Mouse (Mus musculus): ENCODE measurements around the gene Sox10. TPM values are rescaled to one million over a fixed set of nuclear protein-coding genes. Genes with fewer than 3 reads are reported as not detected.
A peak's percentile ranks its signal among the peaks of the same experiment; 100 is the strongest.

Sox10 gene
- polyA plus RNA-seq, 1 experiment from 2014 or later, result 2.8 TPM

DNA sequence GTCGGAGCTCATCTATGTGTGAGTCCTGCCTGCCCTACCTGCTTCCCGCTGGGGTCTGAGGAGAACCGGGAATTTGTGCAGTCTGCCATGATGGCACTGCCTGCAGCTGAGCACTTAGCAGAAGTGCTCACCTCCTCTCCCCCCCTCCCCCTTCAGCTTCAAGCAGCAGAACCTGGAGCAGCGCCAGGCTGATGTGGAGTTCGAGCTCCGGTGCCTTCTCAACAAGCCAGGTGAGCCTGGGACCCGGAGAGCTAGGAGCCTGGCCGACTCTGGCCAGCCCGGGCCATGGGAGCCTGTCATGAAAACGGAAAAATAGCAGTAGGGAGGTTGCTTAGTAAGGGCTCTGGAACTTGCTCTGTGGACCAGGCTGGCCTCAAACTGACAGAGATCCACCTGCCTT lies 34.3 kb downstream of the Sox10 start:
- TF ChIP-seq CTCF (IDR thresholded peaks at IDR 0.05; ENCODE audit: low read depth), result no peak
- 84% methylated on average over 10 of the region's 10 CpGs for WGBS
- no peak for ATAC-seq

DNA sequence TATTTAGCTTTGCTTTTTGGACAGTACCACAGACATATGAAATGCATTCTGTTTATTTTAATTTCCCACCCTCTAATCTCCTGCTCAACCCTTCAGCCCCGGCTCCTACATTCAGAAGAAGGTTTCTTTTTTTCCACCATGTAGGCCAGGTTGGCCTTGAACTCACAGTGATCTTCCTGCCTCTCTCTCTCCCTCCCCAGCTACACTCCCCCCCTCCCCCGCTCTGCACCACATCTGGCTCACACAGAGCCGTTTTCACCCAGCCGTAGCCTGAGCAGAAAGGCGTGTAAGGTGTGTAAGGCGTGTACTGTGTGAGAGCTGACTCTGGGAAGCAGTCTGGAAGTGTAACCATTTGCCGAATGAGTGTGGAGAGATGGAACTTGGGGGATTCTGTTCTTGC lies 35.7 kb downstream of the Sox10 start:
- no peak for TF ChIP-seq CTCF (IDR thresholded peaks at IDR 0.05; ENCODE audit: low read depth)
- Histone ChIP-seq H3K27me3 (replicated peaks; ENCODE audit: control insufficient read depth, insufficient read depth, low read length) (no peaks in the 10 kb centered on the region), H3K27ac (ENCODE audit: low read depth, low read length) (no peak overlapping the region), H3K4me1 (replicated peaks; ENCODE audit: control insufficient read depth, insufficient read depth, low read length) (no peaks in the 10 kb centered on the region), H3K4me3 (ENCODE audit: low read depth, low read length) (no peak overlapping the region), H3K36me3 (ENCODE audit: control insufficient read depth, insufficient read depth) (peaks cover 85% of the 10 kb centered on the region), H3K4me2 (replicated peaks; ENCODE audit: low read depth) (no peak overlapping the region), H3K9ac (ENCODE audit: low read depth, low read length) (no peak overlapping the region), H3K9me3 (ENCODE audit: control insufficient read depth) (no peaks in the 10 kb centered on the region)
- no peak for ATAC-seq
- whole genome bisulfite sequencing, result 63% methylated on average over 7 of the region's 7 CpGs

More for the DNA sequence above, 34.3 kb downstream of the Sox10 start:
- Histone ChIP-seq H3K9me3 (ENCODE audit: control insufficient read depth) (no peaks in the 10 kb centered on the region), H3K27ac (ENCODE audit: low read depth, low read length) (no peak overlapping the region), H3K9ac (ENCODE audit: low read depth, low read length) (no peak overlapping the region), H3K4me2 (replicated peaks; ENCODE audit: low read depth) (no peak overlapping the region), H3K36me3 (ENCODE audit: control insufficient read depth, insufficient read depth) (peaks cover 71% of the 10 kb centered on the region), H3K27me3 (replicated peaks; ENCODE audit: control insufficient read depth, insufficient read depth, low read length) (no peaks in the 10 kb centered on the region), H3K4me1 (replicated peaks; ENCODE audit: control insufficient read depth, insufficient read depth, low read length) (no peaks in the 10 kb centered on the region), H3K4me3 (ENCODE audit: low read depth, low read length) (no peak overlapping the region)

DNA sequence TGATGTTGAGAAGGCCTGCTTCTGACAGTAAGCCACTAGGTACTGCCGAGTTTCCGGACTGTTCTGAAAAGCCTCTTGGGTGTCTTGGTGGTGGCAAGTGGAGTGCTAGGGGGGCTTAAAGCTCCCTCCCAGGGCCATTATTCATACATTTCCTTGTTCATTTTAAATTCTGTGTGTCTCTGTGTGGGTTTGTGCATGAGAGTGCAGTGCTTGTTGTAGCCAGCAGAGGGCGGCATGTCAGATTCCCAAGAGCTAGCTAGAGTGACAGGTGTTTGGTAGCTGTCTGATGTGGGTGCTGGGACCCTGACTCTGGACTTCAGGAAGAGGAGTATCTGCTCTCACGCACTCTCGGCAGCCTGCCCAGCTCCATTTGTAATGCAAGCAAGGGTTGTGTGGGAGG lies 36.8 kb downstream of the Sox10 start:
- H3K27me3 ChIP-seq (replicated peaks; ENCODE audit: control insufficient read depth, insufficient read depth, low read length), result no peaks in the 10 kb centered on the region
- H3K4me3 ChIP-seq (ENCODE audit: low read depth, low read length), result no peak overlapping the region
- no peak overlapping the region for H3K27ac ChIP-seq (ENCODE audit: low read depth, low read length)
- no peaks in the 10 kb centered on the region for H3K9me3 ChIP-seq (ENCODE audit: control insufficient read depth)
- no peak overlapping the region for H3K4me2 ChIP-seq (replicated peaks; ENCODE audit: low read depth)
- no peaks in the 10 kb centered on the region for H3K4me1 ChIP-seq (replicated peaks; ENCODE audit: control insufficient read depth, insufficient read depth, low read length)
- 95% methylated on average over 5 of the region's 5 CpGs for WGBS
- no peak overlapping the region for H3K9ac ChIP-seq (ENCODE audit: low read depth, low read length)
- peak; percentile 64 for TF ChIP-seq CTCF (IDR thresholded peaks at IDR 0.05; ENCODE audit: low read depth)
- ATAC-seq, result no peak
- H3K36me3 ChIP-seq (ENCODE audit: control insufficient read depth, insufficient read depth), result peaks cover 83% of the 10 kb centered on the region

DNA sequence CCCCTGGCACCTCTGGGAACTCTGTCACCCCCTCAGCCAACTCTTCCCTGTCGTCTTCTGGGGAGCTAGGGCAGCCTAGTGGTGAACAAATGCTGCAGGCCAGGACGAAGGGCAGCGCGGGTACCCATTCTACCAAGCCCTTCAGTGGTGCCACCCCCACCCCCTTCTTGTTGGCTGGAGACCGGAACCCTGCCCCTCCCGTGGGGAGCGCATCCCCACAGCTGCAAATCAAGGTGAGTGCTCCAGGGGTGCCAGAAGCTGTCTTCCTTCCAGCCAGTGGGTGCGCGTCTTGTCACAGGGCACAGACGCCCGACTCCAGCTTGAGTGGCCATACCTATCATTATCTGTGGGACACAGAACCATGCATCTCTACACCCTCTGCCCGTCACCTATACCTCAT lies 37.9 kb downstream of the Sox10 start:
- H3K4me1 ChIP-seq (replicated peaks; ENCODE audit: control insufficient read depth, insufficient read depth, low read length), result no peaks in the 10 kb centered on the region
- H3K27ac ChIP-seq (ENCODE audit: low read depth, low read length), result no peak overlapping the region
- H3K4me2 ChIP-seq (replicated peaks; ENCODE audit: low read depth), result no peak overlapping the region
- H3K9ac ChIP-seq (ENCODE audit: low read depth, low read length), result no peak overlapping the region
- no peaks in the 10 kb centered on the region for H3K27me3 ChIP-seq (replicated peaks; ENCODE audit: control insufficient read depth, insufficient read depth, low read length)
- H3K4me3 ChIP-seq (ENCODE audit: low read depth, low read length), result no peak overlapping the region
- H3K36me3 ChIP-seq (ENCODE audit: control insufficient read depth, insufficient read depth), result peaks cover 83% of the 10 kb centered on the region
- no peak for ATAC-seq
- no peaks in the 10 kb centered on the region for H3K9me3 ChIP-seq (ENCODE audit: control insufficient read depth)
- WGBS, result 95% methylated on average over 12 of the region's 12 CpGs
- no peak for TF ChIP-seq CTCF (IDR thresholded peaks at IDR 0.05; ENCODE audit: low read depth)

DNA sequence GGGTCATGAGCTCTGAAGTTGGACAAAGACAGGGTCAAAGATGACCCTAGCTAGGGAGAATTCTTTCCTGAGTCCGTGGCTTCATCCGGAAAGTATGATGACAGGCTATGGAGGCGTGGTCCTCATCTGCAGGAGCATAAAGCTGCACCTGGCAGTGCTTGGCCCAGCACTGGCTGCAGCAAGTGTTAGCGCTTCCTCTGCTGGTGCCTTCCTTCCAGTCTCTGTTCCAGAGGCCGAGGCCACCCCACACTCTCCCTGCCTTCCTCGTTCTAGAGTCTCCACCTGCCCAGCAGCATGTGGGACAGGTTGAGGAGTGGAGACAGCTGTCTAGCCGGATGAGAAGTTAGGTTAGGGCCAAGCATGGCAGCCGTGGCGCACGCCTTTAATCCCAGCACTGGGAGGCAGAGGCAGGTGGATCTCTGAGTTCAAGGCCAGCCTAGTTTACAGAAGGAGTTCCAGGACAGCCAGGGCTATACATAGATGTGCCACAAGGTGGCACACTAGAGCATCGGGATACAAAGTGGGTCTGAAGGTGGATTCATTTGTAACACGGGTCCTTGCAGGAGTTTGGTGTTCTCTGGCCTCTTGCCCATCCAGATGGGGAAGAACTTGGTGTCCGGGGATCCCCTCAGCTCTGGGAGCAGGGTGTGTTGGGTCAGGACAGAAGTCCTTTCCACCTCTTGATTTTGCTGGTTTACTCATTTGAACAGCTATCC lies 38.7 kb downstream of the Sox10 start:
- peaks cover 85% of the 10 kb centered on the region for H3K36me3 ChIP-seq (ENCODE audit: control insufficient read depth, insufficient read depth)
- TF ChIP-seq CTCF (IDR thresholded peaks at IDR 0.05; ENCODE audit: low read depth), result peak; percentile 81
- H3K4me3 ChIP-seq (ENCODE audit: low read depth, low read length), result no peak overlapping the region
- no peak overlapping the region for H3K9ac ChIP-seq (ENCODE audit: low read depth, low read length)
- no peaks in the 10 kb centered on the region for H3K9me3 ChIP-seq (ENCODE audit: control insufficient read depth)
- ATAC-seq, result no peak
- H3K4me2 ChIP-seq (replicated peaks; ENCODE audit: low read depth), result no peak overlapping the region
- no peak overlapping the region for H3K27ac ChIP-seq (ENCODE audit: low read depth, low read length)
- 75% methylated on average over 13 of the region's 13 CpGs for WGBS
- H3K4me1 ChIP-seq (replicated peaks; ENCODE audit: control insufficient read depth, insufficient read depth, low read length), result no peaks in the 10 kb centered on the region
- H3K27me3 ChIP-seq (replicated peaks; ENCODE audit: control insufficient read depth, insufficient read depth, low read length), result no peaks in the 10 kb centered on the region

DNA sequence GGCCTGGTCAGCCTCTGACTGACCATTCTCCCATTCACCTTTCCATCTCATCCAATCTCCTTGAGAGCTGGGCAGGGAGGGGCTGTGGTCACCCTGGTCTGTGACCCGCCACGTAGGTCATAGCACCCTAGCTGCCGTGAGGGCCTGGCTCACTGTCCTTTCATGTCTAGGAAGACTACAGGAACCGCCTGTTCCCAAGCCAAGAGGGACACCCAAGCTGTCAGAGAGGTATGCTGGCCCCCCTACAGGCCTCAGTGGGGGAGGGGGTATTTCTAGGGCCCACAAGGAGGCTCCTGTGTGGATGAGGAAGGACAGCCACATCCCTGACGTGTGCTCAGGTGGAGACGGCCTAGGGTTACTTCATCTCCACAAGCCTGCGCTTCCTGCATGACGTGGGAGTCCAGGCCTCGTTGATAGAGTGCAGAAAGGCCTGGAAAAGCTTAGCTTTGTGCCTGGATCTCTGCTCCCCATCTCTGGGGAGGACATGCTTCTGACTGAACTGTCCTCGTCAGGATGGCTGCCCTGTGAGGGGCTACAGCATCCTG lies 40.6 kb downstream of the Sox10 start:
- 87% methylated on average over 10 of the region's 10 CpGs for WGBS
- H3K27me3 ChIP-seq (replicated peaks; ENCODE audit: control insufficient read depth, insufficient read depth, low read length), result no peaks in the 10 kb centered on the region
- H3K4me1 ChIP-seq (replicated peaks; ENCODE audit: control insufficient read depth, insufficient read depth, low read length), result no peaks in the 10 kb centered on the region
- TF ChIP-seq CTCF (IDR thresholded peaks at IDR 0.05; ENCODE audit: low read depth), result no peak
- peaks cover 86% of the 10 kb centered on the region for H3K36me3 ChIP-seq (ENCODE audit: control insufficient read depth, insufficient read depth)
- no peak for ATAC-seq
- H3K9me3 ChIP-seq (ENCODE audit: control insufficient read depth), result no peaks in the 10 kb centered on the region
- no peak overlapping the region for H3K4me2 ChIP-seq (replicated peaks; ENCODE audit: low read depth)
- H3K9ac ChIP-seq (ENCODE audit: low read depth, low read length), result no peak overlapping the region
- H3K27ac ChIP-seq (ENCODE audit: low read depth, low read length), result no peak overlapping the region
- no peak overlapping the region for H3K4me3 ChIP-seq (ENCODE audit: low read depth, low read length)

Data from intestine, postnatal 0 days (tissue).